Mouse (Mus musculus): ENCODE data around the gene 1700010I14Rik. TPM values are rescaled to one million over a fixed set of nuclear protein-coding genes. Genes with fewer than 3 reads are reported as not detected.

Gene 1700010I14Rik
- polyA plus RNA-seq, 1 experiment from 2014 or later: 3.5 TPM

GRCm38 (mm10) chr17:8977271-8977670, 10.9 kb upstream of the 1700010I14Rik start:
- peaks cover 17% of the 10 kb centered on the region for H3K36me3 ChIP-seq
- H3K27ac ChIP-seq (replicated peaks): no peak overlapping the region
- peaks cover 35% of the 10 kb centered on the region for H3K4me1 ChIP-seq
- H3K27me3 ChIP-seq (ENCODE audit: low read depth, poor library complexity, severe bottlenecking): no peaks in the 10 kb centered on the region
- no peak for DNase-seq (ENCODE audit: low spot score)
- whole genome bisulfite sequencing: 85% methylated on average over 2 of the region's 2 CpGs
- no peaks in the 10 kb centered on the region for H3K9me3 ChIP-seq (replicated peaks)
- no peak overlapping the region for H3K4me3 ChIP-seq

GRCm38 (mm10) chr17:8983576-8983975, 4.6 kb upstream of the 1700010I14Rik start:
- no peak overlapping the region for H3K27ac ChIP-seq (replicated peaks)
- WGBS: 92% methylated on average over 2 of the region's 2 CpGs
- no peak for DNase-seq (ENCODE audit: low spot score)
- H3K27me3 ChIP-seq (ENCODE audit: low read depth, poor library complexity, severe bottlenecking): no peaks in the 10 kb centered on the region
- H3K4me1 ChIP-seq: peaks cover 2% of the 10 kb centered on the region
- no peaks in the 10 kb centered on the region for H3K9me3 ChIP-seq (replicated peaks)
- H3K36me3 ChIP-seq: peaks cover 17% of the 10 kb centered on the region
- H3K4me3 ChIP-seq: no peak overlapping the region

- H3K27ac ChIP-seq (replicated peaks): no peak overlapping the region
- H3K36me3 ChIP-seq: peaks cover 10% of the 10 kb centered on the region; the same call in 1 of the 2 replicates
- 86% methylated on average over 5 of the region's 5 CpGs for WGBS
- H3K27me3 ChIP-seq (ENCODE audit: low read depth, poor library complexity, severe bottlenecking): no peaks in the 10 kb centered on the region
- no peak overlapping the region for H3K4me3 ChIP-seq
- DNase-seq (ENCODE audit: low spot score): no peak
- H3K4me1 ChIP-seq: peaks cover 10% of the 10 kb centered on the region
- H3K9me3 ChIP-seq (replicated peaks): no peaks in the 10 kb centered on the region
These were observed 2.4 kb upstream of the 1700010I14Rik start for GRCm38 (mm10) chr17:8985714-8986113.

- H3K27ac ChIP-seq (replicated peaks): no peak overlapping the region
- no peaks in the 10 kb centered on the region for H3K27me3 ChIP-seq (ENCODE audit: low read depth, poor library complexity, severe bottlenecking)
- H3K4me1 ChIP-seq: peaks cover 10% of the 10 kb centered on the region
- H3K9me3 ChIP-seq (replicated peaks): no peaks in the 10 kb centered on the region
- peaks cover 6% of the 10 kb centered on the region; the same call in 1 of the 2 replicates for H3K36me3 ChIP-seq
- WGBS: 84% methylated on average over 2 of the region's 2 CpGs
- H3K4me3 ChIP-seq: no peak overlapping the region
- no peak for DNase-seq (ENCODE audit: low spot score)
These were observed 1.6 kb upstream of the 1700010I14Rik start for GRCm38 (mm10) chr17:8986551-8986950.

GRCm38 (mm10) chr17:8987369-8987768, 764 bp upstream of the 1700010I14Rik start:
- H3K27me3 ChIP-seq (ENCODE audit: low read depth, poor library complexity, severe bottlenecking): no peaks in the 10 kb centered on the region
- 80% methylated on average over 5 of the region's 5 CpGs for WGBS
- peaks cover 10% of the 10 kb centered on the region for H3K4me1 ChIP-seq
- no peak for DNase-seq (ENCODE audit: low spot score)
- no peaks in the 10 kb centered on the region for H3K9me3 ChIP-seq (replicated peaks)
- peaks cover 4% of the 10 kb centered on the region for H3K36me3 ChIP-seq
- no peak overlapping the region for H3K4me3 ChIP-seq
- no peak overlapping the region for H3K27ac ChIP-seq (replicated peaks)

- Histone ChIP-seq H3K27me3 (ENCODE audit: low read depth, poor library complexity, severe bottlenecking) (no peaks in the 10 kb centered on the region), H3K4me1 (peaks cover 10% of the 10 kb centered on the region), H3K9me3 (replicated peaks) (no peaks in the 10 kb centered on the region), H3K36me3 (peaks cover 34% of the 10 kb centered on the region), H3K27ac (replicated peaks) (no peak overlapping the region), H3K4me3 (no peak overlapping the region)
- WGBS: 31% methylated on average over 8 of the region's 8 CpGs
- peak; percentile 41 for DNase-seq (ENCODE audit: low spot score)
These were observed 3.0 kb downstream of the 1700010I14Rik start for GRCm38 (mm10) chr17:8991160-8991559.

- WGBS: 100% methylated on average over 1 of the region's 1 CpGs
- Histone ChIP-seq H3K27ac (replicated peaks) (no peak overlapping the region), H3K4me1 (no peaks in the 10 kb centered on the region), H3K9me3 (replicated peaks) (no peaks in the 10 kb centered on the region), H3K36me3 (peaks cover 61% of the 10 kb centered on the region), H3K4me3 (no peak overlapping the region), H3K27me3 (ENCODE audit: low read depth, poor library complexity, severe bottlenecking) (no peaks in the 10 kb centered on the region)
- no peak for DNase-seq (ENCODE audit: low spot score)
These were observed 7.2 kb downstream of the 1700010I14Rik start for GRCm38 (mm10) chr17:8995344-8995743.

GRCm38 (mm10) chr17:9002438-9002837, 14.3 kb downstream of the 1700010I14Rik start:
- WGBS: 78% methylated on average over 4 of the region's 4 CpGs
- Histone ChIP-seq H3K27me3 (ENCODE audit: low read depth, poor library complexity, severe bottlenecking) (no peaks in the 10 kb centered on the region), H3K9me3 (replicated peaks) (no peaks in the 10 kb centered on the region), H3K27ac (replicated peaks) (no peak overlapping the region), H3K4me3 (no peak overlapping the region), H3K36me3 (peaks cover 32% of the 10 kb centered on the region), H3K4me1 (no peaks in the 10 kb centered on the region)
- no peak for DNase-seq (ENCODE audit: low spot score)

- no peak overlapping the region for H3K4me3 ChIP-seq
- DNase-seq (ENCODE audit: low spot score): no peak
- no peaks in the 10 kb centered on the region for H3K9me3 ChIP-seq (replicated peaks)
- H3K4me1 ChIP-seq: 0 out of 2 replicates have a peak, but pooled peaks cover 7% of the 10 kb centered on the region
- H3K27me3 ChIP-seq (ENCODE audit: low read depth, poor library complexity, severe bottlenecking): no peaks in the 10 kb centered on the region
- H3K36me3 ChIP-seq: peaks cover 20% of the 10 kb centered on the region
- 79% methylated on average over 4 of the region's 4 CpGs for WGBS
- H3K27ac ChIP-seq (replicated peaks): no peak overlapping the region
These were observed 16.4 kb downstream of the 1700010I14Rik start for GRCm38 (mm10) chr17:9004516-9004915.

- peak overlapping the region; percentile 38; the same call in 1 of the 2 replicates for H3K27ac ChIP-seq (replicated peaks)
These were observed 35.2 kb downstream of the 1700010I14Rik start for GRCm38 (mm10) chr17:9023198-9023942.

GRCm38 (mm10) chr17:9030181-9030580, 42.0 kb downstream of the 1700010I14Rik start:
- 78% methylated on average over 5 of the region's 5 CpGs for WGBS
- Histone ChIP-seq H3K27me3 (ENCODE audit: low read depth, poor library complexity, severe bottlenecking) (no peaks in the 10 kb centered on the region), H3K4me3 (no peak overlapping the region), H3K9me3 (replicated peaks) (no peaks in the 10 kb centered on the region), H3K27ac (replicated peaks) (no peak overlapping the region), H3K4me1 (peaks cover 18% of the 10 kb centered on the region), H3K36me3 (no peaks in the 10 kb centered on the region)
- DNase-seq (ENCODE audit: low spot score): no peak

More at GRCm38 (mm10) chr17:9023198-9023942, 35.2 kb downstream of the 1700010I14Rik start:
- no peak for DNase-seq (ENCODE audit: low spot score)
- 32% methylated on average over 14 of the region's 14 CpGs for WGBS
- Histone ChIP-seq H3K27me3 (ENCODE audit: low read depth, poor library complexity, severe bottlenecking) (no peaks in the 10 kb centered on the region), H3K4me3 (no peak overlapping the region), H3K9me3 (replicated peaks) (no peaks in the 10 kb centered on the region; the same call in 1 of the 2 replicates), H3K36me3 (no peaks in the 10 kb centered on the region), H3K4me1 (peaks cover 16% of the 10 kb centered on the region)

- Histone ChIP-seq H3K27ac (replicated peaks) (peak overlapping the region; percentile 42), H3K9me3 (replicated peaks) (no peaks in the 10 kb centered on the region), H3K4me1 (peaks cover 26% of the 10 kb centered on the region), H3K27me3 (ENCODE audit: low read depth, poor library complexity, severe bottlenecking) (no peaks in the 10 kb centered on the region), H3K36me3 (no peaks in the 10 kb centered on the region), H3K4me3 (peak overlapping the region; percentile 27; the same call in 1 of the 2 replicates)
- WGBS: 19% methylated on average over 24 of the region's 24 CpGs
- DNase-seq (ENCODE audit: low spot score): peak; percentile 78
These were observed 43.4 kb downstream of the 1700010I14Rik start for GRCm38 (mm10) chr17:9031241-9032141.

Data from midbrain, embryonic 10.5 days (tissue).